Mouse (Mus musculus) frontal cortex, adult 2 months (tissue): ENCODE measurements at regions not wholly inside any gene's neighbourhood (a gene's known extent, or its start where the extent isn't known, plus 50 kb on each side); places are given as distances from the start of the nearest gene placed in this dataset.

ENCODE experiments used
- DNase-seq, 2 experiments: peaks; one replicate each; pipeline ENCODE4 v3.0.0; 2022; ENCODE audit warnings: low spot score in 1 of 2; ENCODE audit errors: extremely low spot score in 1 of 2

- DNase-seq = no peak
These were observed 82.9 kb downstream of the Postn start for GRCm38 (mm10) chr3:54443791-54444190.

GRCm38 (mm10) chr3:54446889-54447288 is 86.0 kb downstream of the Postn start:
- no peak for DNase-seq

- DNase-seq = no peak
These were observed 96.5 kb downstream of the Postn start for GRCm38 (mm10) chr3:54457416-54457815.

- DNase-seq = no peak
These were observed 100.5 kb downstream of the Postn start for GRCm38 (mm10) chr3:54461366-54461765.

- no peak for DNase-seq
These were observed 105.2 kb downstream of the Postn start for GRCm38 (mm10) chr3:54466097-54466496.

GRCm38 (mm10) chr3:54474209-54474608 is 113.3 kb downstream of the Postn start:
- DNase-seq = no peak

GRCm38 (mm10) chr3:54475879-54476278 is 115.0 kb downstream of the Postn start:
- no peak for DNase-seq

GRCm38 (mm10) chr3:54477986-54478385 is 117.1 kb downstream of the Postn start:
- no peak for DNase-seq

GRCm38 (mm10) chr3:54480251-54480650 is 119.3 kb downstream of the Postn start:
- DNase-seq = no peak

- peak; percentile 5 to 17 for DNase-seq
These were observed 126.4 kb downstream of the Postn start for GRCm38 (mm10) chr3:54487346-54487745.

- DNase-seq = no peak
These were observed 126.9 kb downstream of the Postn start for GRCm38 (mm10) chr3:54487844-54488243.

GRCm38 (mm10) chr3:54490249-54490900 is 129.5 kb downstream of the Postn start:
- DNase-seq = no peak

GRCm38 (mm10) chr3:54493567-54493966 is 132.7 kb downstream of the Postn start:
- no peak for DNase-seq

GRCm38 (mm10) chr3:54504997-54505396 is 144.1 kb downstream of the Postn start:
- DNase-seq = no peak

GRCm38 (mm10) chr3:54507575-54507974 is 146.7 kb downstream of the Postn start:
- DNase-seq = no peak

GRCm38 (mm10) chr3:54508906-54509305 is 148.0 kb downstream of the Postn start:
- DNase-seq = no peak

- no peak for DNase-seq
These were observed 156.3 kb downstream of the Postn start for GRCm38 (mm10) chr3:54517251-54517650.

- DNase-seq = no peak
These were observed 161.8 kb downstream of the Postn start for GRCm38 (mm10) chr3:54522716-54523115.

GRCm38 (mm10) chr3:54526618-54527017 is 165.7 kb downstream of the Postn start:
- no peak for DNase-seq

- no peak for DNase-seq
These were observed 164.3 kb upstream of the Supt20 start for GRCm38 (mm10) chr3:54528292-54528691.

GRCm38 (mm10) chr3:54530251-54530650 is 162.4 kb upstream of the Supt20 start:
- DNase-seq = no peak

GRCm38 (mm10) chr3:54535361-54535760 is 157.2 kb upstream of the Supt20 start:
- DNase-seq = no peak

GRCm38 (mm10) chr3:54538055-54538454 is 154.6 kb upstream of the Supt20 start:
- DNase-seq = no peak
